Mouse (Mus musculus) ovary, postnatal 36 days (tissue): ENCODE measurements around the gene Ubald1.

Source experiments
- DNase-seq: peaks from one replicate; pipeline ENCODE4 v3.0.0; 2022; ENCODE audit warnings: low spot score, mixed read lengths

Ubald1 gene

GRCm38 (mm10) chr16:4880136-4880825 lies at the start of gene Ubald1:
Ubald1 (minus strand) TSS chr16:4880315.
- DNase-seq: peak; percentile 95

- no peak for DNase-seq
Observed at GRCm38 (mm10) chr16:4928474-4928873, 48.4 kb upstream of the Ubald1 start.

- no peak for DNase-seq
Observed at GRCm38 (mm10) chr16:4927967-4928366, 47.9 kb upstream of the Ubald1 start.

DNA sequence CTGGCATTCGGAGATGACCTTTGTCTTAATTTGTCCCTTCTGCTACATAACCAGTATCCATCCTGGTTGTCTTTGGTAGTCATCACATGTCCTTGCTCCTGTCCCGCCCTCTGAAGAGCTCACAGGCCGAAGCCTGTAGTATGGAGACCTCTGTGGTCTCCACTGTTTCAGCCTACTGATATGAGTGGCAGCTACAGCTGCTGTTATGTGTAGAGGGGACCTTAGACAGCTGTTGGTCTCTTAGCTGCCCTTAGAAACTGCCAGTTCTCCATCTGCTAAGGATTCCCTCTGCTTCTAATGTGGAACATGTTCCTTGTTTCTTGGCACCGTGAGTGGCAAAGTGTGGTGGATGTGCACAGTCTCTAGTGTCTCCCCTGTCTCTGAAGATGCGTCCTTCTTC lies 43.9 kb upstream of the Ubald1 start:
- no peak for DNase-seq

GRCm38 (mm10) chr16:4922481-4922880 lies 42.4 kb upstream of the Ubald1 start:
- no peak for DNase-seq

DNA sequence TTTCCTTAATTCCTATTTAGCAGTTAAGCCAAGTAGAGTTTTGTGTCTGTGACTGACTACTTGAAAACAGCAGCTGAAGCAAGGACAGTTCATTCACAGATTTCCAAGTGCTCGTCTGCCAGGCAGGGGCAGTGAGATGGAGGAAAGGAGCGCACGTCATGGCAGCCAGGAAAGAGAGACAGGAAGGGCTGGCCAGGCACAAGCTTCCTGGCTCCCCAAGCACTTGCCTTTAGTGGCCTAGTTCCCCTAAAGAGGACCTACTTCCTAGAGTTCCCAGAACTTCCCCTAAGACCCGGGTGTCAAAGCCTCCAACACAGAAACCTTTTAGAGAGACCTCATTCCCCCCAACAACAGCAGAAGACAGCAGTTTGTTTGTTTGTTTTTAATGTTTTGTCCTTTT lies 40.4 kb upstream of the Ubald1 start:
- no peak for DNase-seq

DNA sequence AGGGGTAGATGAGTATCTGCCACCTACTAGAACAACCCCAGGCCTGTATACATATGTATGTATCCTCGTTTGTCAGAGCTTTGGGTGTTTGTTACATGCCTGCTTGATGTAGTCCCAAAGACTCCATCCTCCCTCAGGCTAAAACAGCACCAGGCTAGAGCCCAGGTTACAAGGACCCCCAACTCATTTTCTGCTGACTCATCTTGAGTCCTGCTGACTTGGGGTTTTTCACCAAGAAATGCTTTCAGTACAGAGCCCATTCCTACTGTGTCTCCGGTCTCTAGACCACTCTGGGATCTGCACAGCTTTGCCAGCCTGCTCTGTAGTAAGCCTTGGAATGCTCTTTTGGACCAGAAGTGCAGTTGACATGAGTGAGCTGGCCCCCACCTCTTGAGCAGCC lies 36.5 kb upstream of the Ubald1 start:
- DNase-seq: no peak

GRCm38 (mm10) chr16:4915931-4916330 lies 35.8 kb upstream of the Ubald1 start:
- no peak for DNase-seq

DNA sequence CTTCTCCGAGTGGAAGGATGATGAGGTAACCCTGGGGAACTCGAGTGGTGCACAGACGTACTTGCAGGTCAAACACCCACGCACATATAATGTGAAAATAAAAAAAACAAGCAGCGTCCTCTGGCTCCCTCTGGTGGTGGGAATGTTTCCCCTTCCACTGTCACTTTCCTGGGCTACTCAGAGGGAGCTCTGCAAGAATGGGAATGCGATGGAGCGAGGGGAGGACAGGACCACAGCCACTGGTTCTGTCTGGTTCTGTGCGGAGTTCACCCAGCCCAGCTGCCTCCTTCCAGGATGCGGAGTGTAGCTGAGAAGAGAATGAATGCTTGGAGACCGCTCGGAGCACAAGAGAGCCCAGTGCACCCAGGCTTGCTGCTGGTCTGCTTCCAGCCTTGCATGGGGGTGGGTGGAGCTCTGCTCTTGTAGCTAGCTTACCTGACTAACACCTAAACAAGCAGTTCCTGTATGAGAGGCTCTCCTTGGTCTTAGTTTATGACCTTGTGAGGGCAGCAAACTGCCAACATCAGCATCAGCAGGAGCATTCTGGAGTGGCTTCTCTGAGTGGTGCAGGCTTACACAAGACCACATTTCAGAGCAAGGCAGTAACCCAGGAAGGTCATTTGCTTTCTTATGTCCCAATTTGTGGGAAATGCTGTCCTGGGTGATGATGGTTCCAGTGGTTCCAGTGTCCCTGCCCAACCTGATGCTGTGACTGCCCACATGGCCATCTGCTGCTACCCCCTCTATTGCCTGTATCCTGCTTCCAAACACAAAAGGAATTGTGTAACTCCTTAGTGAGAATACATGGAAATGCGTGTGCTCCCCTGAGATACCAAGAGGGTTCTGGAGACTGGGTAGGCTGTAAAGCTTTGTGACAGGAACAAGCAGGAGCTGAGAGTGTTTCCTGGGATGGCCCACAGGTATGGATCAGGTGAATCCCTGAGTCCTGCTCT lies 33.9 kb upstream of the Ubald1 start:
- peak; percentile 70 for DNase-seq

DNA sequence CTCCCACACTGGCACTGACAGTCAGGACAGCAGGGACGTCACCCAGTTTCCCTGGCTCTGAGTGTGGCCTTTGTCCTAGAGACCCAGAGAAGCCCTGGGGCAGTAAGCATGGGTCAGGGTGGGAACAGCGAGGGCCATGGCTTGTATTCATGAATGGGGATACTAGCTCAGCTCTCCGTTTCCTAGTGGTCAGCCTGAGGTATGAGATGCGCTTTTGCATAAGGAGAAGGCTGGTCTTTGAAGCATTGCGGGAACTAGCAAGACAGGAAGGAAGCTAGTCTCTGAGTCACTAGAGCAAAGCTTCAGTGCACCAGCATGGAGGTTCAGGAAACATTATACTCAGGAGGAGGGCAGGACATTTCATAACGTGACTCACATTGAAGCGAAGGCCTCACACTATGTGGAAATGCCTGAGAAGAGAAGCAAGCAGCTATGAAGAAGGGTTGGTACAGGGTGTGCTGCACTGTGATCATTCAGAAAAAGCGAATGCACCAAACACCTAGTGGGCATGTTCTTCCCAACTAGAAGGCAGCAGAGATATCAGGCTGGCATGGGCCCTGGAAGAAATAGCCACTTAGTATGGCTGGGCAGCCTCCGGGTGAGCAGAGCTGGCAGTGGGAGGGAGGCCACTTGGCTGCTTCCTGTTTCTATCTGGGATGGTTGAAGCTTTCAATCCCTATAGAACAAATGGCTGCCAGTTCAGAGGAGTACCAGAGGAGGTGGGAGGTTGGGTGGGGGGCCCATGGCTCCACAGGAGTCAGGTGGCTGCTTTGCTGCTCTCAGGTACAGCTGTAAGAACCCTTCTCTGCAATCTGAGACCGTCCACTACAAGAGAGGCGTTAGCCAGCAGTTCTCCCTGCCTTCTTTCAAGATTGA lies 33.0 kb upstream of the Ubald1 start:
- no peak for DNase-seq

DNA sequence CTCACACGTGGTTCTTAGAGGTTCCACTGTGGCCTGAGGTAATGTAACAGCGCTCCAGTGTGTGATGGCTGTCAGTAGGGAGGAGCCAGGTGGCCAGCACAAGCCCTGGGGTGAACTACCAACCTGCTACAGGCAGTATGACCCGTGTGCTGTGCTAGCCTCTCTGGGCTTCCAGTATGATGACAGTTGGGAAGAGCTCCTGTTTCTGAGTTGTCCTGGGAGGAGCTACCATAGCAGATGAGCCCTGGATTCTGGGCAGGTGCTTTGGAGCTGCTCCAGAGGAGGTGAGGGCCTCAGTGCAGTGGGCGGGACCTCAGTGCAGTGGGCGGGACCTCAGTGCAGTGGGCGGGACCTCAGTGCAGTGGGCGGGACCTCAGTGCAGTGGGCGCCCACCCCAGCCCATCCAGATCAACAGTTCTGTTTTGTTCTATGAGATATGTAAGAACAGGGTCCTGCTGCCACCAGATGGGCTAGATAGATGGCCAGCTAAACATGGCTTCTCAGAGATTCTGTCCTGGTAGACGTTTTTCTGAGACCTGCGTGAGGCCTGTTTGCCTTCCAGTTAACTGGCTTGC lies 32.0 kb upstream of the Ubald1 start:
- DNase-seq: no peak

- no peak for DNase-seq
Observed at GRCm38 (mm10) chr16:4910758-4911157, 30.6 kb upstream of the Ubald1 start.

- DNase-seq: no peak
Observed at GRCm38 (mm10) chr16:4909745-4910144, 29.6 kb upstream of the Ubald1 start.

GRCm38 (mm10) chr16:4907972-4908371 lies 27.9 kb upstream of the Ubald1 start:
- DNase-seq: no peak

DNA sequence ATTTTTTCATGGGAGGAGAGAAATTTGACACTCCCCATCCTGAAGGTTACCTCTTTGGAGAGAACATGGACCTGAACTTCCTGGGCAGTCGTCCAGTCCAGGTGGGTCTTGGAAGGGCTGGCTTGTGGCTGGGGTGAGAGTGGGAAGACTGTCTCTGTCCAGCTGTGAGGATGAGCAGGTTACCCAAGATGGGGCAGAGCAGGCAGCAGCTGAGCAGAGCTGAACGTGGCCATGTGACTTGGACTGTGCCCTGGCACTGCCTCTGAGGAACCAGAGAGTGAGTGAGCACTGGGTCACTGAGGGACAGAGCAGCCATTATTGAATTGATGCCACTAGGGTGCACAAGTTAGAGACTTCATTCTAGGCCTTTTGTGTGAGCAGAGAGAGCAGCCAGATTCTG lies 27.3 kb upstream of the Ubald1 start:
- DNase-seq: no peak

- DNase-seq: no peak
Observed at GRCm38 (mm10) chr16:4906559-4906958, 26.4 kb upstream of the Ubald1 start.

DNA sequence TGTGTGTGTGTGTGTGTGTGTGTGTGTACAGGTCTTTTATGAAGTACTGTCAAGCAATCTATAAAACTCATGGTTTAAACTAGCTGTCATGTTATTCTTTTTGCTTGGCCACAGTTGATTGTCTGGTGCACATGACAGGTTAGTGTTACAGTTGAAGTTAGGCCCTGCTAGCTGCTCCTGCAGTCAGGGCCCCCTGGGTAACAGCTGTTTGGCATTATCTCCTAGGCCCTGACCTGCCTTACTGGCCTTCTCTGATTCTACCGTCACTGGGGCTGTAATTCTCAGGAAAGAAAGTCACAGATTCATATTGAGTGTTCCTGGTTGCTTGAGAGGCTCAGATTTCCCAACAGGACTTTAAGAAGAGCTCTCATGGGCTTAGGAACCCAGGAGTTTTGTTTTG lies 25.5 kb upstream of the Ubald1 start:
- no peak for DNase-seq

GRCm38 (mm10) chr16:4904878-4905277 lies 24.8 kb upstream of the Ubald1 start:
- no peak for DNase-seq

GRCm38 (mm10) chr16:4903491-4904102 lies 23.5 kb upstream of the Ubald1 start:
- DNase-seq: no peak

- DNase-seq: no peak
Observed at GRCm38 (mm10) chr16:4902390-4902789, 22.3 kb upstream of the Ubald1 start.

DNA sequence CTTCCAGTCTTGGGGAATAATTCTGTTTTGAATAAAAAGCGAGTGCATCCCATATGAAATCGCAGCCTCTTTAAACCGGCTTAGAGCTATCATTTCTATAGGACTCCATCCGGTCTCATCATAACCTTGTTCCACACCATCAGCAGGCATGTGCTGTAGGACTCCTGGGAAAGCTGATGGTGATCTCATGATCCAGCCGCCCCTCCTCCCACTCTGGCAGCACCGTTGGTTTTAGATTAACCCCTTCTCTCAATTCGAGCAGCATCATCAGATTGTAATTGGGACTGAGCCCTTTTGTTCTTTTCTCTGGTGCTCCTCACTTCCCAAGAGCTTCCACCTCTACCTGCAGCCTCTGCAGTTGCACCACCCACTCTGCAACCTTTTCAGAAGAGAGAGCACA lies 21.1 kb upstream of the Ubald1 start:
- no peak for DNase-seq

GRCm38 (mm10) chr16:4899711-4900110 lies 19.6 kb upstream of the Ubald1 start:
- DNase-seq: no peak
